Mouse (Mus musculus) Muller cell, postnatal 12 days (primary cell): ENCODE data around the gene Ccr4.
"Not testable (repeated sequence)": the region's sequence is repeated elsewhere in the genome, so short reads cannot be mapped to it uniquely, and the experiment has no call there.

Experiments used
- DNase-seq: peaks from one replicate; pipeline ENCODE4 v3.0.0-alpha.2; 2015; ENCODE audit errors: inconsistent ontology term

The Ccr4 gene

GRCm38 (mm10) chr9:114522501-114522900 is 17.8 kb upstream of the Ccr4 start:
- DNase-seq, result no peak

DNA sequence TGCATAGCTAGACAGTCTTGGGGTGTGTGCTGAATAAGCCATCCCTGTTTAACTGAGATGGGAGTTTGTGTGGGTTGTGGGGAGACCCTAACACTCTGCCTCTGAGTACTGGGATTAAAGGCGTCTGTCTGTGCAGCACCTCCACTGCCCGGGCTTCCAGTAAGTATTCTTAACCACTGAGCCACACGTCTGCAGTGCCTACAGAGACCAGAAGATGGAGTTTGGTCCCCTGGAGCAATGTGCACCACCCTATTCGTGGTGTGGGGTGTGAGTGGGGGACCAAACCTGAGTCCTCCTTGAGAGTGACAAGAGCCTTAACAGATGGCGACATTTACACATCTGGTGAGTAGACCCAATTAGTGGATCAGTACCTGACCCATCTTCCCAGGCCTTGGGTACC is 17.3 kb upstream of the Ccr4 start:
- DNase-seq, result no peak

DNA sequence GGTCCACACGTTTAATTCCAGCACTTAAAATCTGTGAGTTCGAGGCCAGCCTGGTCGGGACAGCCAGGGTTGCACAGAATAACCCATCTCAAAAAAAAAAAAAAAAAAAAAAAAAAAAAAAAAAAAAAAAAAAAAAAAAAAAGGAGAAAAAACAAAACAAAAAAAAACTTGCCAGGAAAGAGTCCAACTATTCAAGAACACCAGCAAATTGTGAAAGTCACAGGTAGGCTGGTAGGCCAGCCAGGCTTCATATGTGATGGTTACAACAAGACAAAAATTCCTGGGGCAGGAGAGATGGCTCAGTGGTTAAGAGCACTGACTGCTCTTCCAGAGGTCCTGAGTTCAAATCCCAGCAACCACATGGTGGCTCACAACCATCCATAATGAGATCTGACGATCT is 15.8 kb upstream of the Ccr4 start:
- DNase-seq, result not testable (repeated sequence)

- DNase-seq, result no peak
These were observed 14.2 kb upstream of the Ccr4 start for GRCm38 (mm10) chr9:114518812-114519477.

DNA sequence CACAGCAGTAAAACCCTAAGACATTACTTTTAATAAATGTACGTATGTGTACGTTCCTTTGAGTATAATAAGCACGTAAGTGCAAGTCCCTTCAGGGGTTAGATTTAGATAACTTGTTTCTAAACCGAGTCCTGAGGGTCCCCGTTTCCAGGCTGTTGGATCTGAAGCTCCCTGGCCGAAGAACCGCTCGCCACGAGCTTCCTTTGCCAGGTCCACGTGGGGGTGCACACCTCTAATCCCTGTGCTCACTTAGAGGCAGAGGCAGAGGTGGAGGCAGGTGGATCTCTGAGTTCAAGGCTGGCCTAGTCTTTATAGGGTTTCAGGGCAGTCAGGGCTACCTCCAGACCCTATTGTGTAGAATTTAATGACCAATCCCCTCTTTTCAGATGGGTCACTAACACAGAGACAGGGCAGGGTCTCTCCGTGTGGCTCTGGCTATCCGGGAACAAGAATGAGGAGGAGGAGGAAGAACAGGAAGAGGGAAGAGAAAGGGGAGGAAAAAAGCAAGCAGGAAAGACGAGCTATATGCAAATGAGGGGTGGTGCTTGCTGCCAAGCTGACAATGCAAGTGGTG is 13.3 kb upstream of the Ccr4 start:
- DNase-seq, result no peak

- DNase-seq, result peak; percentile 56
These were observed 10.6 kb upstream of the Ccr4 start, which contains the start of gene C130032M10Rik for GRCm38 (mm10) chr9:114515364-114515763. C130032M10Rik (plus strand) TSS chr9:114515697.

GRCm38 (mm10) chr9:114512831-114513230 is 8.1 kb upstream of the Ccr4 start:
- no peak for DNase-seq

DNA sequence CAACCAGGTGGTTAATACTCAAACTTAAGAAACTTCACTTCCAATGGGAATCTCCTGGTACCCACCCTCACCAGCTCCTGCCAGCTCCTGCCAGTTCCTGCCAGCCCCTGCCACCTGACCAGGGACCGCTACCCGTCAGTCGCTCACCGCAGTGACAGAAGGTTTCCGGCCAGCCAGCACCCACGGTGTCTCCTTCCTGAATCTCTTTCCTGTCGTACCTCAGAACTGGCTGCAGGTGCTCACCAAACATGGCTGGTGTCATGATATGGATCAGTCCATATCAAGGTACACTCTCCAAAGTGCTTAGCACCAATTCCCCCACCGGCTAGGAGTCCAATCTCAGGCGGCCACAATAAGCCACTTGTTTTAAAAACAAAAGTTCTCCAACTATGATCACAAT is 5.1 kb upstream of the Ccr4 start:
- DNase-seq, result no peak

DNA sequence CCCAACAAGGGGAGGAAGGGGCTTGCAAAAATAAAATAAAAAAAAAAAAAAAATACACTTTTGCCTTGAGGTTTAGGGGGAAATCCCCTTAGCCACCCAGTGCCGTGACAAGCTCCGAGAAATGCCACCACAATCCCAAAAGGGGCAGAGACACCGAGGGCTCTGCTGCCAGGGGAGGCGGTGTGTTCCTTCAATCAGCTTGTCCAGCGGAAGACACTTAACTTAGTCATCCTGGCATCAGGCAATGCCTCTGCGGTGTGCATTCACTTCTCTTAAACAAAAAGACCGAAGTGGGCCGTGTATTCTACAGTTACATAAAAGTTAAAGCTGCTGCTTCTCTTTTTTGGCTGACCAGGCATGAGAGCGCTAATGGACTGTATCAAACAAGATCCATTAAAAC is 2.7 kb upstream of the Ccr4 start:
- no peak for DNase-seq

- no peak for DNase-seq
These were observed 1.8 kb upstream of the Ccr4 start for GRCm38 (mm10) chr9:114506564-114506963.

GRCm38 (mm10) chr9:114502711-114503427 is 1.8 kb downstream of the Ccr4 start:
- no peak for DNase-seq

DNA sequence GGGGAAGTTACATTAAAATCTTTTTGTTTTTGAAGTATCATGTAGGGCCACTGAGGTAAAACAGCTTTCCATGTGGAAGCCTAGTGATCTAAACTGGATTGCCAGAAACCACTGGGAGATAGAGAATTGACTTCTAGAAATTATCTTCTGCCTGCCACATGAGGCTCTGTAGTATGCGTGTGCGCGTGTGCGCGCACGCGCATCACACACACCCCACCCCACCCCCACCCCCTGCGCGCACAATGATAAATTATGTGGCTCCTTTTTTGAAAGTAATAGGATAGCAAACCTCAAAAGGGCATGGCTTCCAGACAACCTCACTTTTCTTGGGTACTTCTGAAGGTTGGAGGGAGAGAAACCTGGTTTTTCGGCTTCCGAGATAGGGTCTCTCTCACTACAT is 2.8 kb downstream of the Ccr4 start:
- no peak for DNase-seq

- no peak for DNase-seq
These were observed 3.6 kb downstream of the Ccr4 start for GRCm38 (mm10) chr9:114501111-114501510.

DNA sequence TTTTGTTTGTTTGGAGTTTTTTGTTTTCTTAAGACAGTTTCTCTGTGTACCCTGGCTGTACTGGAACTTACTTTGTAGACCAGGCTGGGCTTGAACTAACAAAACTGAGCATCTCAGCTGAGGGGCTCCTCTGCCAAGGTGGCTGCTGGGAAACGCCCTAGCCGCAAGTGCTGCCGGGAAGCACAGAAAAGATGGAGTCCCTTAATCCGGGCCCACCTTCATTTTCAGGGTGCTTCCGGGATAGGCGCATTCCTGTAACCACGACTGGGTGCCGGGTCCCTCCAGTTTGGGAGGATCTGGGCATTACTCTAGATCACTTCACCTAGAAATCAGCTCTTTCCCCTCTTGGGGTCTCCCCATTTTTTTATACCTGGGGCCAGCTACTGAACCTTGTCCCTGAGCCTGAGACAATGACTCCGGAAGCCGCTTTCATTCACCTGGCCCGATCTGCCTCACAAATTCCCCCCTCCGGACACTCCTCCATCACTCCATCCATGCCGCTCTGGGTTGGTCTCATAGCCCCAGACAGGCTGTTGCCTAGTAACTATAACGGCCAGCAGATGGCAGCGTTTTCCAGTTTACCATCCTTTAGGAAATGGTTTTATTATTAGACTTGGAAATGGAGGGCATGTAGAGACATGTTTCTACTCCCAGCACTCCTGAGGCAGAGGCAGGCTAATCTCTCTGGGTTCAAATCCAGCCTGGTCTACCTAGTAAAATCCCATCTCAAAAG is 4.8 kb downstream of the Ccr4 start:
- DNase-seq, result peak; percentile 29

DNA sequence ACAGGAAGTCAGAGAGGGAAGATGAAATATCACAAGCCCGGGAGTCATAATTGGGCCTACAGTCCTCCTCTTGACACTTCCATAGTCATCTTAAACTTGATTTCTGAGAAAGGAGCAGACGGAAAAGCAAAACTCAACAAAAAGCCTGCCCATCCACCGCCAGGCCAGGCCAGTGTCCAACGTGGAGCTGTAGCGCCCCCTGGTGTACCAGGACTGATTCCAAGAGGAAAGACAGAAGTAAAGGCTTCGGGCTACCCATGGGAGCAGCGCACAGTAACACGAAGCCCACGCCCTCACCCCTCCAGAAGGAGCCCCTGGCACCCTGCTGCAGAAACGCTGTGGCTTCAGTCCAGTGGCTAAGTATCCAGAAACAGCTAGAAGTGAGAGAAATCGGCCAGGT is 6.5 kb downstream of the Ccr4 start:
- DNase-seq, result peak; percentile 77

DNA sequence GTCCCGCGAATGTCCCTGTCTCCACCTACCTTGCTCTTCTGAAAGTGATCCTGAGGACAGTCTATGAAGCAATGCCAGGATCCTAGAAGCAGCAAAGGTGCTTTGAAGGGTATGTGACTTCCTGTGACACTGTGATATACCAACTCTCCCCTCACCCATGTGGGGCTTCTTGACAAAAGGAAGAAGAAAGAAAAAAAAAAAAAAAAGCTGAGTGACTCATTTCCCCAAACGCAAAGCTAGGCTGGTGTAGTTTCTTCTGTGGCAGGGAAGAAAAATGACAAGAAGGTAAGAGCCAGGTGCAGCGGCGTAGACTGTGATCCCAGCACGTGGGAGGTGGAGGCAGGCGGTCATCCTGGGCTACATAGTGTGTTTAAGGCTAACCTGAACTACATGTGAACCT is 8.2 kb downstream of the Ccr4 start:
- no peak for DNase-seq

- DNase-seq, result no peak
These were observed 17.0 kb downstream of the Ccr4 start for GRCm38 (mm10) chr9:114487481-114488258.

DNA sequence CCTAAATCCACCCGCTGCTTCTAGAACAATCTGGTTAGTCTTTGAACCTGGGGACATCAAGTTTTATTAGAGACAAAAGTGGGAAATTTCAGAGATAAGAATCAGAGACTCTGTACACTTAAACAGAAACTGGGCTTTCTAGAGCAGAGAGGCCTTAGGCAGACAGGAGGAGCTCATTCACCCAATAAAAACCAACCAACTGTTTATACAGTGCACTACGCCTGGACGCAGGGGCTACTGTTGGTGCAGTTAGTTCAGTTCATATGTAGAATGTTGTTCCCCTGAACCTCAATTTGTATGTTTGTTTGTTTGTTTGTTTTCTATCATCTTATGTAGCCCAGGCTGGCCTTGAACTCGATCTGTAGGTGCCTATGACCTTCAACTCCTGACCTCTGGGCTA is 17.9 kb downstream of the Ccr4 start:
- no peak for DNase-seq

DNA sequence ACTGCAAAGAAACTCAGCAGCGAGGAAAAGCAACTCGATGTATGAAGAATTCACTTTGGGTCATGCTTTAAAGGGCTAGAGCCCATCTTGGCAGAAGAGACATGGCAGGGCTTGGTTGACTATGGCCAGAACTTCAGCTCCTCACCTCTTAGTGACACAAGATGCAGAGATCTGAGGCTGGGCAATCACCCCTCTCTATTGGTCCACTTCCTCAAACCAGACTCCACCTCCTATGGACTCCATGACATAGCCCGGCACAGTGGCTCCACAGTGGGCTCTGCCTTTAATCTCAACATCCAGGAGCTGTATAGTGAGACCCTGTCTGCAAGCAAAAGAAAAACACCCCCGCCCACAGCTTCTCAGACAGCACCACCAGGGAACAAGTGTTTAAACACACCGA is 19.9 kb downstream of the Ccr4 start:
- DNase-seq, result no peak

GRCm38 (mm10) chr9:114480940-114481339 is 23.8 kb downstream of the Ccr4 start:
- no peak for DNase-seq

- no peak for DNase-seq
These were observed 27.7 kb downstream of the Ccr4 start for GRCm38 (mm10) chr9:114477019-114477418.

GRCm38 (mm10) chr9:114471892-114472291 is 32.8 kb downstream of the Ccr4 start:
- DNase-seq, result no peak
